Mouse (Mus musculus) gastrocnemius, postnatal 25 days (tissue): ENCODE results near the gene Lad1. TPM values are rescaled to one million over a fixed set of nuclear protein-coding genes. Genes with fewer than 3 reads are reported as not detected.
A peak's percentile ranks its signal among the peaks of the same experiment; 100 is the strongest.

Source experiments
- DNase-seq: peaks from one replicate; pipeline ENCODE4 v3.0.0; 2022
- total RNA-seq, 2 experiments: library from RNA; stranded (reverse); gene quantifications; 1 replicate in 1 of 2; 2 replicates in 1 of 2; pipeline ENCODE4 v1.2.3; 2021

Gene Lad1
- total RNA-seq, 2 experiments from 2014 or later = not detected

- peak; percentile 20 for DNase-seq
These were observed 64.1 kb downstream of the Lad1 start for GRCm38 (mm10) chr1:135882385-135883109.

Other genes starting within 250 kb of the Lad1 start
- 10 to 100 TPM in 1 of 2 experiments, 1 to 10 TPM in 1; 7.9 to 11.1 TPM for gene Nav1, start 211.3 kb upstream of the Lad1 start, total RNA-seq
- 10 to 100 TPM; 24.8 to 41.1 TPM for gene Csrp1, start 98.5 kb upstream of the Lad1 start, total RNA-seq
- 100 to 1,000 TPM in 1 of 2 experiments, 10 to 100 TPM in 1; 56.9 to 161 TPM for gene Phlda3, start 52.5 kb upstream of the Lad1 start, total RNA-seq
- 100 to 1,000 TPM in 1 of 2 experiments, 10 to 100 TPM in 1; 73.2 to 356 TPM for gene Tnni1, start 39.2 kb upstream of the Lad1 start, total RNA-seq
- gene Tnnt2, start 17.8 kb downstream of the Lad1 start, total RNA-seq = 1 to 10 TPM; 6.2 to 8.4 TPM
- under 1 TPM in 1 of 2 experiments, not detected in 1; 0.11 TPM for gene Pkp1, start 100.6 kb downstream of the Lad1 start, total RNA-seq
- gene Igfn1, start 187.7 kb downstream of the Lad1 start, total RNA-seq = 10 to 100 TPM in 1 of 2 experiments, 1 to 10 TPM in 1; 5.7 to 11.2 TPM
- gene Tmem9, start 189.6 kb downstream of the Lad1 start, total RNA-seq = 1 to 10 TPM; 5.8 to 7.0 TPM
- not detected for gene Ascl5, start 232.2 kb downstream of the Lad1 start, total RNA-seq
- gene Cacna1s, start 234.2 kb downstream of the Lad1 start, total RNA-seq = 100 to 1,000 TPM; 763 to 788 TPM